Mouse (Mus musculus) splenic B cell, adult 2 months (primary cell): ENCODE measurements around the gene Bckdha.
A peak's percentile ranks its signal among the peaks of the same experiment; 100 is the strongest.

Source experiments
- DNase-seq: peaks from one replicate; pipeline ENCODE4 v3.0.0-alpha.2; 2011; ENCODE audit warnings: low read depth, low spot score
- H3K27me3 ChIP-seq: 2 replicates; pipeline ENCODE4 v1.6.1; 2012; ENCODE audit warnings: mild to moderate bottlenecking, low read length, moderate library complexity, mixed read lengths; ENCODE audit not compliant: control insufficient read depth, poor library complexity, insufficient read depth, severe bottlenecking
- H3K36me3 ChIP-seq: 2 replicates; pipeline ENCODE4 v1.6.1; 2012; ENCODE audit warnings: mild to moderate bottlenecking, low read length, moderate library complexity, mixed read lengths; ENCODE audit not compliant: control insufficient read depth, poor library complexity, insufficient read depth, severe bottlenecking

The Bckdha gene

GRCm38 (mm10) chr7:25672442-25672841, 13.7 kb upstream of the Bckdha start:
- Histone ChIP-seq H3K36me3 (peaks cover 4% of the 10 kb centered on the region), H3K27me3 (no peaks in the 10 kb centered on the region)
- DNase-seq, result no peak

GRCm38 (mm10) chr7:25671686-25672085, 12.9 kb upstream of the Bckdha start:
- H3K27me3 ChIP-seq, result no peaks in the 10 kb centered on the region
- DNase-seq, result no peak
- H3K36me3 ChIP-seq, result peaks cover 4% of the 10 kb centered on the region

GRCm38 (mm10) chr7:25670096-25670495, 11.3 kb upstream of the Bckdha start:
- H3K27me3 ChIP-seq, result no peaks in the 10 kb centered on the region
- no peak for DNase-seq
- H3K36me3 ChIP-seq, result peaks cover 4% of the 10 kb centered on the region

GRCm38 (mm10) chr7:25669631-25670030, 10.8 kb upstream of the Bckdha start:
- Histone ChIP-seq H3K27me3 (no peaks in the 10 kb centered on the region), H3K36me3 (peaks cover 4% of the 10 kb centered on the region)
- no peak for DNase-seq

GRCm38 (mm10) chr7:25669158-25669557, 10.4 kb upstream of the Bckdha start:
- peaks cover 4% of the 10 kb centered on the region for H3K36me3 ChIP-seq
- H3K27me3 ChIP-seq, result no peaks in the 10 kb centered on the region
- no peak for DNase-seq

- Histone ChIP-seq H3K36me3 (peaks cover 6% of the 10 kb centered on the region), H3K27me3 (no peaks in the 10 kb centered on the region)
- no peak for DNase-seq
These were observed 7.6 kb upstream of the Bckdha start for GRCm38 (mm10) chr7:25666381-25666780.

- no peak for DNase-seq
- Histone ChIP-seq H3K27me3 (no peaks in the 10 kb centered on the region), H3K36me3 (peaks cover 2% of the 10 kb centered on the region; the same call in 1 of the 2 replicates)
These were observed 996 bp downstream of the Bckdha start for GRCm38 (mm10) chr7:25657785-25658184.

GRCm38 (mm10) chr7:25655601-25656428, 3.0 kb downstream of the Bckdha start:
- H3K36me3 ChIP-seq, result no peaks in the 10 kb centered on the region; the same call in 1 of the 2 replicates
- DNase-seq, result no peak
- no peaks in the 10 kb centered on the region for H3K27me3 ChIP-seq

GRCm38 (mm10) chr7:25652244-25652759, 6.5 kb downstream of the Bckdha start:
- Histone ChIP-seq H3K36me3 (no peaks in the 10 kb centered on the region; the same call in 1 of the 2 replicates), H3K27me3 (no peaks in the 10 kb centered on the region)
- peak; percentile 58 for DNase-seq

GRCm38 (mm10) chr7:25651281-25651680, 7.5 kb downstream of the Bckdha start:
- Histone ChIP-seq H3K27me3 (no peaks in the 10 kb centered on the region), H3K36me3 (no peaks in the 10 kb centered on the region; the same call in 1 of the 2 replicates)
- DNase-seq, result peak; percentile 88

- no peak for DNase-seq
- Histone ChIP-seq H3K27me3 (no peaks in the 10 kb centered on the region), H3K36me3 (no peaks in the 10 kb centered on the region; the same call in 1 of the 2 replicates)
These were observed 8.9 kb downstream of the Bckdha start for GRCm38 (mm10) chr7:25649839-25650238.

- Histone ChIP-seq H3K36me3 (no peaks in the 10 kb centered on the region), H3K27me3 (no peaks in the 10 kb centered on the region)
- DNase-seq, result peak; percentile 84
These were observed 11.1 kb downstream of the Bckdha start for GRCm38 (mm10) chr7:25647574-25648123.

GRCm38 (mm10) chr7:25645074-25645473, 13.7 kb downstream of the Bckdha start:
- Histone ChIP-seq H3K27me3 (no peaks in the 10 kb centered on the region), H3K36me3 (no peaks in the 10 kb centered on the region; the same call in 1 of the 2 replicates)
- DNase-seq, result no peak

GRCm38 (mm10) chr7:25644631-25645030, 14.2 kb downstream of the Bckdha start:
- Histone ChIP-seq H3K27me3 (no peaks in the 10 kb centered on the region), H3K36me3 (no peaks in the 10 kb centered on the region; the same call in 1 of the 2 replicates)
- DNase-seq, result no peak

- Histone ChIP-seq H3K36me3 (no peaks in the 10 kb centered on the region; the same call in none of the 2 replicates), H3K27me3 (no peaks in the 10 kb centered on the region)
- DNase-seq, result no peak
These were observed 14.6 kb downstream of the Bckdha start for GRCm38 (mm10) chr7:25644136-25644535.
